Mouse (Mus musculus) neural tube, embryonic 13.5 days (tissue): ENCODE data around the gene BC035044. TPM values are rescaled to one million over a fixed set of nuclear protein-coding genes. Genes with fewer than 3 reads are reported as not detected.

Experiments
- ATAC-seq: fragments of 200-750 bp; cut with Nextera tagmentation; 2 replicates; pipeline ENCODE4 v1.8.0; 2017; ENCODE audit warnings: low read depth, mild to moderate bottlenecking, moderate TSS enrichment, moderate library complexity
- H3K27ac ChIP-seq: fragments of 300-500 bp; sonication (generic); replicated peaks from 2 replicates; pipeline ENCODE4 v1.5.1; 2015; ENCODE audit warnings: moderate library complexity, mild to moderate bottlenecking, inconsistent platforms
- H3K27me3 ChIP-seq: fragments of 300-500 bp; sonication (generic); 2 replicates; pipeline ENCODE4 v1.6.1; 2015; ENCODE audit warnings: mild to moderate bottlenecking, inconsistent platforms
- H3K36me3 ChIP-seq: fragments of 300-500 bp; sonication (generic); 2 replicates; pipeline ENCODE4 v1.6.1; 2015; ENCODE audit warnings: mild to moderate bottlenecking, inconsistent platforms
- H3K4me1 ChIP-seq: fragments of 300-500 bp; sonication (generic); replicated peaks from 2 replicates; pipeline ENCODE4 v1.6.1; 2015; ENCODE audit warnings: inconsistent platforms
- H3K4me2 ChIP-seq: fragments of 300-500 bp; sonication (generic); 2 replicates; pipeline ENCODE4 v1.6.1; 2015; ENCODE audit warnings: inconsistent platforms, mild to moderate bottlenecking, moderate library complexity
- H3K4me3 ChIP-seq: fragments of 300-500 bp; sonication (generic); 2 replicates; pipeline ENCODE4 v1.5.1; 2015; ENCODE audit warnings: mild to moderate bottlenecking, inconsistent platforms
- H3K9ac ChIP-seq: fragments of 300-500 bp; sonication (generic); 2 replicates; pipeline ENCODE4 v1.6.1; 2015; ENCODE audit warnings: moderate library complexity, mild to moderate bottlenecking, inconsistent platforms
- H3K9me3 ChIP-seq: fragments of 300-500 bp; sonication (generic); 2 replicates; pipeline ENCODE4 v1.6.1; 2016; ENCODE audit warnings: inconsistent platforms
- WGBS: fragments of 180-500 bp; shearing (Covaris S2); methylation state at CpG from one replicate; pipeline ENCODE4 v1.1.7; 2015; 5-methylcytosine and 5-hydroxymethylcytosine counted together
- polyA plus RNA-seq: library from polyadenylated mRNA; unstranded; fragments of >200 nt; fragmentation: Nextera tagmentation; extraction: Ambion mirVana; gene quantifications from 2 replicates; pipeline ENCODE4 v1.2.1, GENCODE M21; 2015

BC035044 gene
- polyA plus RNA-seq, 1 experiment from 2014 or later = 0.68 TPM

DNA sequence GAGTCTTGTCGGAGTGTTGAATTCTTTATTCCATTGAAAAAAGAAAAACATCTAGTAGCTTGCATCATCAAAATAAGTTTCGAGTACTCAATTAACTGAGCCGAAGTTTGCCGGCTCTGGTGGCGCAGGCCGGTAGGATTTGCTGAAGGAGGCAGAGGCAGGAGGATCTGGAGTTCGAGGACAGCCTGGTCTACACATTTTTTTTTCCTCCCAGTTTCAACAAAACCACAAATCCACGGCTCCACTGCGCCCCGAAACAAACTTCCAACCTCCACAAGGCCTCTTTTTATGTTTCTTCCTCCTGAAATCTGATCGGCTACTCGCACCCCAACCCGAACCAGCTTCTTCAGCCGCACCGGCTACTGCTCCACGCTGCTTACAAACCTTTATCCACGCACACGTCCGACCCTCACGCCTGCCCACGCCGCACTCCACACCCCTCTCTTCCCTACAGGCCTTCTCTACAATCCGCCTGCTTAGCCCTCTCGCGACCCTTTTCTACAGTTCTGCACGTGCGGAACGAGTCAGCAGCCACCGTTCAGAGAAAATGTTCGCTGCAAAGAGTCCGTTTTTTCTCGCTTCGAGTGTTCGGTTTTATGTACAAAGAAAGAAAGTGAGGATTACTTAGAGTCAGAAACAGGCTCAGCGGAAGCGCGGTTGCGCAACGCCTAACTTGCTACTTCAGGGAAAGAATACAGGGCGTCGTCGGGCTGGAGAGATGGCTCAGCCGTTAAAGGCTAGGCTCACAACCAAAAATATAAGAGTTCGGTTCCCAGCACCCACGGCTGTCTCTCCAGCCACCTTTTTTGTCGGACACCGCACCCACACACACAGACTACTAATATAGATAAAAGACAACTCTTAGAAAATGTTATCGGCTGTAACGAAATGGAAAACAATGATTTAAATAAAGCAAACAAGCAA lies 52.3 kb downstream of the BC035044 start:
- peaks cover 16% of the 10 kb centered on the region for H3K4me1 ChIP-seq
- peak overlapping the region; percentile 87 for H3K9ac ChIP-seq
- no peaks in the 10 kb centered on the region for H3K9me3 ChIP-seq
- WGBS = under 1% methylated on average over 49 of the region's 49 CpGs
- H3K27ac ChIP-seq = peak overlapping the region; percentile 89
- H3K4me3 ChIP-seq = peak overlapping the region; percentile 78
- no peaks in the 10 kb centered on the region for H3K36me3 ChIP-seq
- H3K4me2 ChIP-seq = peak overlapping the region; percentile 58
- no peaks in the 10 kb centered on the region for H3K27me3 ChIP-seq
- peak; percentile 54 for ATAC-seq

- Histone ChIP-seq H3K4me3 (peak overlapping the region; percentile 78), H3K9me3 (no peaks in the 10 kb centered on the region), H3K27me3 (no peaks in the 10 kb centered on the region), H3K4me2 (peak overlapping the region; percentile 58), H3K9ac (peak overlapping the region; percentile 70), H3K36me3 (no peaks in the 10 kb centered on the region), H3K27ac (peak overlapping the region; percentile 84), H3K4me1 (peaks cover 16% of the 10 kb centered on the region)
- WGBS = 1% methylated on average over 14 of the region's 14 CpGs
- ATAC-seq = peak; percentile 48
Observed at GRCm38 (mm10) chr6:128837454-128838341, 53.2 kb downstream of the BC035044 start.

- peak overlapping the region; percentile 84; the same call in 1 of the 2 replicates for H3K27ac ChIP-seq
Observed at GRCm38 (mm10) chr6:128836955-128837334, 54.0 kb downstream of the BC035044 start.

DNA sequence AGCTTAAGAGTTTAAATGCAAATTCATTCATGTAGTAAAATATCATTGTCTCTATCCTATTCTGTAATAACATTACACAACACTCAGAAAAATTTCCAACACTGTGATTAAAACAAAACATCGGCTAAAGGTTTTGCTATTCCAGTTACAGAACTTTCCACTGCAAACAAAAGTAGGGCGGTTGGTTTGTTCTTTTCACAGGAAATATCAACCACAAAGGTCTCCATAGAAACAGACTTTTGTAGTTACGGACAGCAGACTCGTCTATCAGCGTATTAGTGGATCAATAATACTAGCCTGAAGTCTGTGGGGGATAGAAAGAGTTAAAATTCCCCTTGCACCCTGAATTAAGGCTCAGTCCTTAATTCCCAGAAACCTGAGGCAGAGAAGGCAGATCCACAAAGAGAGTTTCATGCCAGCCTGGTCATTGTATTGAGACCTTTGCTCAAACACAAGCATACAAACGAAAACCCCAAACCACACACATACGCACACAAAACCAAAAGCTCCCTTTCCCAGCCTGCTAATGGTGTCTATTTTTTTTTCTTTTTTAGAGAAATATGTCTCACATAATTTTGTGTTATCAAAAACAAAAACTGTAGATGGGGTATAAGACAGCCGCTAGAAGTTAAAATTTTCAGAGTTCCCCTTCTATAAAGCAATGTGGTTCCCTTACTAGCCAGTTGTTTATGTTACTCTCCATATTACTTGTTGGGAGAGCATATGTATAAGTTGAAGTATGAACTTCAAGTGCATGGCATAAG lies 54.6 kb downstream of the BC035044 start:
- ATAC-seq = no peak
- Histone ChIP-seq H3K9ac (no peak overlapping the region), H3K4me2 (no peak overlapping the region), H3K4me1 (peaks cover 8% of the 10 kb centered on the region), H3K4me3 (no peak overlapping the region), H3K27me3 (no peaks in the 10 kb centered on the region), H3K36me3 (no peaks in the 10 kb centered on the region), H3K27ac (no peak overlapping the region), H3K9me3 (no peaks in the 10 kb centered on the region)
- WGBS = 79% methylated on average over 8 of the region's 8 CpGs

More at GRCm38 (mm10) chr6:128836955-128837334, 54.0 kb downstream of the BC035044 start:
- Histone ChIP-seq H3K4me2 (peak overlapping the region; percentile 58), H3K36me3 (no peaks in the 10 kb centered on the region), H3K9me3 (no peaks in the 10 kb centered on the region), H3K4me1 (peaks cover 12% of the 10 kb centered on the region), H3K4me3 (peak overlapping the region; percentile 78), H3K27me3 (no peaks in the 10 kb centered on the region), H3K9ac (no peak overlapping the region)
- WGBS = 87% methylated on average over 6 of the region's 6 CpGs
- ATAC-seq = no peak

GRCm38 (mm10) chr6:128835571-128835970 lies 55.4 kb downstream of the BC035044 start:
- 91% methylated on average over 4 of the region's 4 CpGs for WGBS
- Histone ChIP-seq H3K27ac (no peak overlapping the region), H3K27me3 (no peaks in the 10 kb centered on the region), H3K36me3 (no peaks in the 10 kb centered on the region), H3K4me1 (peaks cover 8% of the 10 kb centered on the region), H3K4me2 (no peak overlapping the region), H3K4me3 (no peak overlapping the region), H3K9ac (no peak overlapping the region), H3K9me3 (no peaks in the 10 kb centered on the region)
- no peak for ATAC-seq

- H3K36me3 ChIP-seq = no peaks in the 10 kb centered on the region
- 87% methylated on average over 10 of the region's 10 CpGs for whole genome bisulfite sequencing
- no peak overlapping the region for H3K9ac ChIP-seq
- H3K4me3 ChIP-seq = no peak overlapping the region
- no peaks in the 10 kb centered on the region for H3K27me3 ChIP-seq
- no peak for ATAC-seq
- no peak overlapping the region for H3K4me2 ChIP-seq
- no peak overlapping the region for H3K27ac ChIP-seq
- no peaks in the 10 kb centered on the region for H3K9me3 ChIP-seq
- H3K4me1 ChIP-seq = no peaks in the 10 kb centered on the region; the same call in 1 of the 2 replicates
Observed at GRCm38 (mm10) chr6:128833046-128833445, 57.9 kb downstream of the BC035044 start.

DNA sequence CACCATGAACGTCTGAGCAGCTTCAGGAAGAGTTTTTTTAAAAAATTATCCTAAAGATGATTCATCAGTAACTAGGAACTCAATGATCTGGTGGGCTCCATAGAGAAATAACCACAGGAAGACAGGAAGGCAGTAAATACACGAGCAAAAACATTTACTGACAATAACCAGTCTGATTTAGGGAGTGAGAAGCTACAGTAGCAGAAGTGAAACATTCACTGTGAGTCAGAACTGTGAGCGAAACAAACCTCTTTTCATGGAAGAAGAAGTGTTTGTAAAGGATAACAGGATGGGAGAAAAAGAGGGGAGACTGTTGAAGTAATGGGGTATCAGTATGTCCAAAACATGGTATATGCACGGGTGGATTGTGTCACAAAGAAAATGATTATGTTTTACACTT lies 61.1 kb downstream of the BC035044 start:
- WGBS = 66% methylated on average over 4 of the region's 4 CpGs
- ATAC-seq = no peak
- Histone ChIP-seq H3K4me1 (no peaks in the 10 kb centered on the region), H3K36me3 (no peaks in the 10 kb centered on the region), H3K27me3 (no peaks in the 10 kb centered on the region), H3K4me3 (no peak overlapping the region), H3K4me2 (no peak overlapping the region), H3K27ac (no peak overlapping the region), H3K9ac (no peak overlapping the region), H3K9me3 (no peaks in the 10 kb centered on the region)

- Histone ChIP-seq H3K9ac (no peak overlapping the region), H3K4me3 (no peak overlapping the region), H3K4me1 (no peaks in the 10 kb centered on the region), H3K27me3 (no peaks in the 10 kb centered on the region), H3K36me3 (no peaks in the 10 kb centered on the region), H3K9me3 (no peaks in the 10 kb centered on the region), H3K4me2 (no peak overlapping the region), H3K27ac (no peak overlapping the region)
- 79% methylated on average over 3 of the region's 3 CpGs for WGBS
- ATAC-seq = no peak
Observed at GRCm38 (mm10) chr6:128826781-128827180, 64.1 kb downstream of the BC035044 start.

DNA sequence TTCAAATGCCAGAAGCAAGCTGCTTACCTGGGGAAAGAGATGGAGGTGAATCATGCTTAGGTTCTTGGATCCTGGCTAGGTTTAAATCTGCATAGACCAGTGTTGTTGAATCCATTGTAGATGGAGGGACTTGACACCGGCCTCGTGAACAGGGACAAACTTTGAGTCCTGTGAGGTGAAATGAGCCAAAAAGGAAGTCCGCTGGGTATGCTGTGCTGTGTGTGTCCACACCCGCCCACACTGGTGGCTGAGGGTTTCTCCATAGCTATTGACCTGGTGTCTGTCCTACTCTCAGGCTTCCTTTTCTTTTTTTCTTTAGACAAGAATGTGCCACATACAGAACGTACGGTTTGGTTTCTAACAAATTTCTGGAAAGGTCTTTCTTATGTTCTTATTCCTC lies 64.8 kb downstream of the BC035044 start, which contains the start of the genes Gm44511 and Klrb1b:
Gene Gm44511 (minus strand): TSS at position 184 of the 400 bp plus-strand sequence.
Gene Klrb1b (minus strand): TSS at position 200 of the 400 bp plus-strand sequence.
- H3K27me3 ChIP-seq = no peaks in the 10 kb centered on the region
- no peaks in the 10 kb centered on the region for H3K9me3 ChIP-seq
- no peak within 1 kb of the TSS for H3K9ac ChIP-seq
- ATAC-seq = no peak
- no peaks in the 10 kb centered on the region for H3K36me3 ChIP-seq
- H3K4me1 ChIP-seq = no peaks in the 10 kb centered on the region
- WGBS = 88% methylated on average over 6 of the region's 6 CpGs
- no peak within 1 kb of the TSS for H3K4me3 ChIP-seq
- H3K4me2 ChIP-seq = no peak within 1 kb of the TSS
- H3K27ac ChIP-seq = no peak within 1 kb of the TSS

DNA sequence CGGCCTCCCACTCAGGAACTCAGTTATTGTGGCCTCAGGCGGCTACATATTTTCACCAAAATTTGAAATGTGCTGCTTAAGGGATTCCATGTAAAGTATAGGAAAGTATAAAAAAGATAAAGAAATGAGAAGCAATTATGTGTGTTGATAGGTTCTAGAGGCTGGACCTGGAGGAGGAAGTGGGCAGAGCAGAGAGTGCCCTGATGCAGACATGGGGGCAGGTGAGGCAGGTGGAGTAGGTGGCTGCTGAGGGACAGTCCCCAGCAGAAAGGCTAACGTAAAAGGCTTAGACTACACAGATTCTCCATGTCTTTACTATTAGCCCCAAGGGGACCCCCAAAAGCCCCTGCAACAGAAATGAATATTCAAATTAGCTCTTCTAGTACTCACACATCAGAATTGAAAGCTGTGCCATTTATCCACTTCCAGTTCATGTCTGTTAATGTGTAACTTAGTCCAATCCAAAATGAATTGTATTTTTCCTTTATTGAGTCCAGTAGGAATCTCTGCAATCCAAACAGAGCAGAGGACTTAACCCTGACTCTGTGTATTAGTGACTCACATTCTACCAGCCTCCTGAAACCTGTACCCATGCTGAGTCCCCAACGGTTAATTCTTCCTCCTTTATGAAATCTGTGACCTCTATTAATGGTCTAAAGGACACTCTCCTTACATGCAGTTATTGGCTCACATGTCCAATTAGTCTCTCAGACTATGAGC lies 72.7 kb downstream of the BC035044 start:
- Histone ChIP-seq H3K9me3 (no peaks in the 10 kb centered on the region), H3K27ac (no peak overlapping the region), H3K4me2 (no peak overlapping the region), H3K4me1 (no peaks in the 10 kb centered on the region), H3K9ac (no peak overlapping the region), H3K36me3 (no peaks in the 10 kb centered on the region), H3K27me3 (no peaks in the 10 kb centered on the region), H3K4me3 (no peak overlapping the region)
- WGBS = 74% methylated on average over 4 of the region's 4 CpGs
- ATAC-seq = no peak

GRCm38 (mm10) chr6:128808532-128808931 lies 82.4 kb downstream of the BC035044 start:
- 88% methylated on average over 5 of the region's 5 CpGs for WGBS

More at GRCm38 (mm10) chr6:128808532-128808931, 82.4 kb downstream of the BC035044 start:
- no peaks in the 10 kb centered on the region for H3K36me3 ChIP-seq
- H3K9me3 ChIP-seq = no peaks in the 10 kb centered on the region
- no peak overlapping the region for H3K27ac ChIP-seq
- H3K9ac ChIP-seq = no peak overlapping the region
- H3K4me3 ChIP-seq = no peak overlapping the region
- no peak overlapping the region for H3K4me2 ChIP-seq
- no peaks in the 10 kb centered on the region; the same call in 1 of the 2 replicates for H3K4me1 ChIP-seq
- H3K27me3 ChIP-seq = no peaks in the 10 kb centered on the region
- ATAC-seq = no peak
